Mouse (Mus musculus) hindlimb bud, embryonic 11.5 days (tissue): Measurements from ENCODE around the gene 2510009E07Rik.

Experiments
- DNase-seq: peaks from one replicate; pipeline ENCODE4 v3.0.0-alpha.2; 2012; ENCODE audit warnings: low read depth, low spot score; ENCODE audit errors: extremely low spot score

The 2510009E07Rik gene

DNA sequence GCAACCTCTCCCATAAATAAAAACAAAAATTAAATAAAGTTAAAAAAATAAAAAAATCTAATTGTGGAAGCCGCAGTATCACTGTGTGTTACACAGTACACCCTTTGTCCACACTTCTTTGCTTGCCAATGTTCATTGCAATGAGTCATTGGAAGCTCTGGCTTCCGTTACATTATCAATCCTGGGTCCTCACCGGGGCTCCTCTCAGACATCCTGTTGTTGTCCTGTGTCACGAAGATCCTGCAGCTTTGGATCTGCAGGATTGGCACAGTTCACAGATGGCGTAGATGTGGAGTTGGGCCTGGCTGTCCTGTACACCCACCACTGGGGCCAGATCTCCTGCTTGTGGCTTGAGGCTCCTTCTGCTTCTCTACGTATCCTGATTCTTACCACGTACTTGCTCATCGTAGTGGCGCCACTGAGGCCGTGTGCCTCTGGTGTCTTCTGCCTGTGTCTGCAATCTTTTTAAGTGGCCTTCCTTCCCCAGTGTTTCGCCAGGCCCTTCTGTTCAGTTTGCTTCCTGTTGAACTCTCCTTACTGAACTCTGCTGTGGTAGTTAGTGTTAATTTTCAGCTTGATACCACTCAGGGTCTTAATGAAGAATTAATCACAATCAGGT, 57.2 kb downstream of the 2510009E07Rik start:
- DNase-seq, result no peak

GRCm38 (mm10) chr16:21636156-21636853, 58.2 kb downstream of the 2510009E07Rik start:
- DNase-seq, result no peak

- no peak for DNase-seq
These were observed 60.0 kb downstream of the 2510009E07Rik start for GRCm38 (mm10) chr16:21634460-21634859.

DNA sequence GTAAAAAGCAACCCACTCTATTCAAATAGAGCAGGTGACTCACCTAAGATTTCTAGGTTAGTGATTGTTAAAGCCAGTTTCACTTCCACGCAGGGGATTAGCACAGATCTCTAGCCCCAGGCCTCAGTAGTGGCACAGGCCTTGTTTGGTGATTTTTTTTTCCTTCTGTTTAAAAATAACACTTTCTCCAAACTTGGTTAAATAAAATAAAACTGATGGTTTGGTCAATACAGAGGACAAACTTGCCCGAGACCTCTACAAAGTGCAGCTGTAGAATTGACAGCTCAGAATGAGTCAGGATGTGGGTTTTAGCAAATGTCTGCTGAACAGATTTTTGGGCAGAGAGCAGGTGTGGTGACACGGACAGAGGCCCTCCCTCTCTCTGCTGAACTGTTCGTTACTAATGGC, 62.6 kb downstream of the 2510009E07Rik start:
- no peak for DNase-seq

GRCm38 (mm10) chr16:21630614-21631013, 63.9 kb downstream of the 2510009E07Rik start:
- no peak for DNase-seq

- DNase-seq, result no peak
These were observed 66.3 kb downstream of the 2510009E07Rik start for GRCm38 (mm10) chr16:21628061-21628591.

- DNase-seq, result no peak
These were observed 67.2 kb downstream of the 2510009E07Rik start for GRCm38 (mm10) chr16:21627248-21627647.

GRCm38 (mm10) chr16:21625784-21626634, 68.5 kb downstream of the 2510009E07Rik start:
- DNase-seq, result no peak

DNA sequence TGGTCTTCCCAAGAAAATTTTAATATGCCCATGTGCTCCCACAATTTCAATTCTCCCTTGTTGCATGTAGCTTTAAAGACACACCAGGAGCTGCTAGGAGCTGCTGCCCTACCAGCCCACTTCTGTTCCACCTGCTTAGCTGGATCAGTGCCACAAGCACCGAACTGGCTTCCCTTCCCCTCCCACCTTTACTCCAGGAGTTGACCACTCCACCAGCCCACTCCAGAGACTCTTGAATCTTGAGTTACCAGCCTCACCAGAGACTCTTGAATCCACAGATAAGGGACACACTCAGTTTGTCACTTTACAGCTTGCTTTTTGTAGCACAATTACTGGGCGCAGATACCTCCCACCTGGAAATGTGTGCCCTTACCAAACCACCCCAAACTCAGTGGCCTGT, 73.8 kb downstream of the 2510009E07Rik start:
- DNase-seq, result no peak

- DNase-seq, result no peak
These were observed 78.7 kb downstream of the 2510009E07Rik start for GRCm38 (mm10) chr16:21615802-21616201.

DNA sequence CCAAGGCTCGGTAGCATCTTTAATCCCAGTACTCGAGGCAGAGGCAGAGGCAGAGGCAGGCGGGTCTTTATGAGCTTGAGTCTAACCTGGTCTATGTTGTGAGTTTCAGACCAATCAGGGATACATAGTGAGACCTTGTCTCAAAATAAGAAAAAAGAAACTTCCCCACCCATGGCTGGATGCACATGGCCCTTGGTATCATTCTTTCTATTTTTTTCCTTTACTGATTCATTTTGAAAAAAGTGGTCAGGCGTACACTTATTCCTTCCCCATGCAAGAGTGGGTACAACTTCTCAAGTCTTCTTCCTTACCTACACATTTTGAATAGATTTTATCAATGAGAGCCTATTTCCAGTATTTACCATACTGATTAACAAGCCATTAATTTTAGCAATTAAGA, 84.0 kb downstream of the 2510009E07Rik start:
- no peak for DNase-seq

DNA sequence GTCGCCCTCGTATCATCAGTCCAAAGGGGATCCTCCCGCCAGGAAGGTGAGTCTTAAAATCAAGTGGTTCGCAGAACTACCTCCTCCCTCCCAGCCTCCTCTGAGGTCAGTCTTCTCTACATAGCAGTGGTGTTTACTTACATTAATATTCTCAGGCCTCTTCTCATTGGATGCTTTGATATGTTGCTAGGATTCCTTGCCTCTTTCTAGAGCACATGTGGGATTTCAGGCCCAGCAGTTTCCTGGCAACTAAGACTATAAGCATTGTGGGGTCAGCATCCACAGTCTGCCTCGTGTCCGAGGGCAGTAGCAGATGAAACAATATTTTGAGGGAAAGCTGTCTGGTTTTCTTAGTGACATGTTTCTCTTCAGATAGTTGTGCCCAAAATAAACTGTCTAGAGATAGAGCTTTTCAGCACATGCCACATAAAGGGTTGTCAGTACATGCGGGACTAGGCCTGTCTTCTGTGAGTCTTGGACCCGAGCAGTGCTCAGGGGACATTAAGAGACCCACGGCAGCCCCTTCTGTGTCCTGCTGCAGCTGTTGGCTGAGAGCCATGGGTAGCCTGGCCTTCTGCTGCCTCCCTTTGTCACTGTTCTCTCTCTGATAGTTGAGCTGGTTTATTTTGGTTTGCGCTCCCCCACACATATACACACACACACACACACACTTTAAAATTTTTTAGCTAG, 86.1 kb downstream of the 2510009E07Rik start:
- DNase-seq, result no peak

- no peak for DNase-seq
These were observed 86.8 kb downstream of the 2510009E07Rik start for GRCm38 (mm10) chr16:21607651-21608040.

GRCm38 (mm10) chr16:21607021-21607650, 87.3 kb downstream of the 2510009E07Rik start:
- DNase-seq, result no peak

GRCm38 (mm10) chr16:21606249-21607020, 88.0 kb downstream of the 2510009E07Rik start:
- no peak for DNase-seq

- no peak for DNase-seq
These were observed 90.1 kb downstream of the 2510009E07Rik start for GRCm38 (mm10) chr16:21604354-21604753.
